Mouse (Mus musculus) CH12F3 (cell line): ENCODE data around the gene Cblc.

Source experiments
- in situ Hi-C: fragments of 300-500 bp; cut with MboI; formaldehyde crosslinking; loops from 2 replicates; pipeline ENCODE4 v1.14.3; 2020; ENCODE audit warnings: low sequenced_read_pairs

Cblc gene

GRCm38 (mm10) chr7:19734178-19734666 lies 62.4 kb downstream of the Cblc start:
- in situ Hi-C loops: no loop called here
